ENCODE assay signal across 14 mouse cellular contexts in genomic region chr4:44542101-44542500, GRCm38 (mm10).
"Had no signal": no experiment of that assay in that cellular context is flagged by ENCODE, and none has a peak within 500 bp of the region (broad histone marks: within the 10 kb centered on the region; RNA-seq: fewer than 3 reads in every experiment).

No protein-coding gene starts in this region.

- H3K4me3 ChIP-seq: liver, embryonic 13.5 days; liver, embryonic 15.5 days; lung, embryonic 15.5 days; midbrain, embryonic 13.5 days; midbrain, embryonic 15.5 days; neural tube, embryonic 12.5 days had no signal

- H3K4me2 ChIP-seq: liver, embryonic 13.5 days; liver, embryonic 15.5 days; lung, embryonic 15.5 days; midbrain, embryonic 11.5 days; midbrain, embryonic 13.5 days; midbrain, embryonic 15.5 days; neural tube, embryonic 12.5 days had no signal

- H3K4me1 ChIP-seq: lung, embryonic 15.5 days had no signal

- H3K36me3 ChIP-seq: liver, embryonic 13.5 days; liver, embryonic 15.5 days; lung, embryonic 15.5 days; midbrain, embryonic 13.5 days; midbrain, embryonic 15.5 days; neural tube, embryonic 12.5 days had no signal

- DNase-seq: liver, embryonic 13.5 days; liver, postnatal 0 days; lung, adult 2 months; lung, postnatal 4 days; right cerebral cortex, postnatal 14 days; thymus, adult 18-20 months; thymus, postnatal 14 days; thymus, postnatal 36 days had no signal

- H3K9me3 ChIP-seq: liver, embryonic 13.5 days; liver, embryonic 15.5 days; lung, embryonic 15.5 days; midbrain, embryonic 13.5 days; midbrain, embryonic 15.5 days; neural tube, embryonic 12.5 days had no signal

- H3K27me3 ChIP-seq: midbrain, embryonic 13.5 days; midbrain, embryonic 15.5 days; neural tube, embryonic 12.5 days had no signal

- H3K9ac ChIP-seq: liver, embryonic 13.5 days; liver, embryonic 15.5 days; liver, postnatal 0 days; lung, embryonic 15.5 days; midbrain, embryonic 13.5 days; midbrain, embryonic 15.5 days; neural tube, embryonic 12.5 days had no signal

- H3K27ac ChIP-seq: liver, embryonic 13.5 days; liver, embryonic 15.5 days; lung, embryonic 15.5 days; midbrain, embryonic 13.5 days; midbrain, embryonic 15.5 days; neural tube, embryonic 12.5 days had no signal
